Comparison of ENCODE assay signal across 9 mouse cellular contexts in genomic region chr11:107864024-107864423, GRCm38 (mm10). TPM values are rescaled to one million over a fixed set of nuclear protein-coding genes. Genes with fewer than 3 reads are reported as not detected.
DNase-seq lines count a peak whose midpoint lies in the region; ATAC-seq and TF ChIP-seq lines count a peak whose summit lies in the region.
"Had no signal": no experiment of that assay in that cellular context is flagged by ENCODE, and none has a peak within 500 bp of the region (broad histone marks: within the 10 kb centered on the region; RNA-seq: fewer than 3 reads in every experiment).

No protein-coding gene starts in this region.

- no peaks in the 10 kb centered on the region for H3K36me3 ChIP-seq in G1E (replicated peaks)
- no peaks in the 10 kb centered on the region for H3K36me3 ChIP-seq in liver, postnatal 0 days (replicated peaks; ENCODE audit: insufficient read depth, low read length)
- H3K36me3 ChIP-seq: heart, embryonic 15.5 days had no signal

- H3K27me3 ChIP-seq in G1E (ENCODE audit: insufficient read depth, low read length): no peaks in the 10 kb centered on the region
- no peaks in the 10 kb centered on the region for H3K27me3 ChIP-seq in cerebellum, adult 2 months (ENCODE audit: control insufficient read depth, insufficient read depth, low read length)
- H3K27me3 ChIP-seq in liver, postnatal 0 days (ENCODE audit: insufficient read depth, low read length): no peaks in the 10 kb centered on the region

- H3K4me2 ChIP-seq in liver, postnatal 0 days (ENCODE audit: low read depth, low read length): no peak overlapping the region
- H3K4me2 ChIP-seq: heart, embryonic 15.5 days had no signal

- H3K9ac ChIP-seq in liver, postnatal 0 days (replicated peaks): no peak overlapping the region
- H3K9ac ChIP-seq: heart, embryonic 15.5 days had no signal

- TF ChIP-seq POLR2A in cerebellum, adult 2 months (IDR thresholded peaks at IDR 0.05; ENCODE audit: borderline replicate concordance, insufficient read depth, low read length): no peak

- DNase-seq in 416B (ENCODE audit: low read depth): peak; percentile 66
- peak; percentile 13 for DNase-seq in G1E (ENCODE audit: low spot score)
- peak; percentile 59 to 65 for DNase-seq in cerebellum, adult 2 months
- peak; percentile 86 for DNase-seq in kidney, postnatal 10 days
- peak; percentile 59 for DNase-seq in liver, postnatal 0 days
- peak; percentile 78 for DNase-seq in retina, postnatal 1 day
- DNase-seq in urinary bladder, postnatal 4 days (ENCODE audit: low spot score in 2 of 2): peak; percentile 32 to 71

- no peak for TF ChIP-seq EP300 in liver, postnatal 0 days (IDR thresholded peaks at IDR 0.05; ENCODE audit: low read depth)

- no peaks in the 10 kb centered on the region for H3K4me1 ChIP-seq in G1E (ENCODE audit: insufficient read depth, low read depth, low read length)
- no peaks in the 10 kb centered on the region for H3K4me1 ChIP-seq in cerebellum, adult 2 months (ENCODE audit: control insufficient read depth, insufficient read depth, low read length)
- no peaks in the 10 kb centered on the region for H3K4me1 ChIP-seq in liver, postnatal 0 days (ENCODE audit: insufficient read depth)
- H3K4me1 ChIP-seq: heart, embryonic 15.5 days had no signal

- H3K9me3 ChIP-seq in G1E (replicated peaks): no peaks in the 10 kb centered on the region
- H3K9me3 ChIP-seq in liver, postnatal 0 days (ENCODE audit: low read length): no peaks in the 10 kb centered on the region
- H3K9me3 ChIP-seq: heart, embryonic 15.5 days had no signal

- no peak for TF ChIP-seq CTCF in G1E (IDR thresholded peaks at IDR 0.05; ENCODE audit: low read depth, low read length)
- TF ChIP-seq CTCF in cerebellum, adult 2 months (IDR thresholded peaks at IDR 0.05; ENCODE audit: borderline replicate concordance, insufficient read depth, low read depth, low read length): peak; percentile 69
- peak; percentile 79 for TF ChIP-seq CTCF in liver, postnatal 0 days (IDR thresholded peaks at IDR 0.05; ENCODE audit: low read depth)

- no peak for ATAC-seq in G1E (ENCODE audit: extremely low read depth, insufficient number of reproducible peaks, low FRiP score, poor library complexity, severe bottlenecking)
- ATAC-seq in frontal cortex, adult (ENCODE audit: low TSS enrichment): peak; percentile 42
- ATAC-seq in liver, postnatal 0 days: no peak

- no peak overlapping the region for H3K4me3 ChIP-seq in G1E (ENCODE audit: low read depth, low read length)
- no peak overlapping the region for H3K4me3 ChIP-seq in cerebellum, adult 2 months (replicated peaks; ENCODE audit: insufficient read depth, low read depth, low read length)
- H3K4me3 ChIP-seq in liver, postnatal 0 days (ENCODE audit: low read depth, low read length): no peak overlapping the region
- H3K4me3 ChIP-seq: heart, embryonic 15.5 days had no signal

- H3K27ac ChIP-seq in cerebellum, adult 2 months (ENCODE audit: insufficient read depth, low read length): no peak overlapping the region
- H3K27ac ChIP-seq in liver, postnatal 0 days (ENCODE audit: low read depth): no peak overlapping the region
- H3K27ac ChIP-seq: heart, embryonic 15.5 days had no signal

- under 1% methylated on average over 4 of the region's 4 CpGs for WGBS in cerebellum, adult 2 months
- 7% methylated on average over 4 of the region's 4 CpGs for WGBS in liver, postnatal 0 days (ENCODE audit: insufficient replicate concordance)

RNA-seq across cellular contexts. Expression of gene Cacng5, which starts 50.8 kb away (rescaled TPM):
- total RNA-seq in G1E (2014; fragmentation: Nextera tagmentation): not detected in 2 replicates
- 0.06 TPM in 1 of 2 replicates, not detected in the other for total RNA-seq in G1E (2017)
- not detected in 2 replicates for polyA plus RNA-seq in G1E (2012)
- 25.7 and 30.1 TPM in 2 replicates for polyA plus RNA-seq in cerebellum, adult 2 months (2012; rRNA removed)
- not detected in 2 replicates for polyA plus RNA-seq in liver, postnatal 0 days (2015; fragmentation: Nextera tagmentation; extraction: Ambion mirVana)

Comparison
In these comparisons a context has a peak if more than half of its experiments do, and no peak if none do; other contexts are left out.
1. DNase-seq: peak in every context shown above with its lines; median percentile 86 in kidney, postnatal 10 days; 78 in retina, postnatal 1 day; 66 in 416B; 62 in cerebellum, adult 2 months; 59 in liver, postnatal 0 days; 52 in urinary bladder, postnatal 4 days; 13 in G1E.
2. RNA of gene Cacng5, which starts 50.8 kb away (polyA plus RNA-seq): 25.7 to 30.1 TPM in cerebellum, adult 2 months; not detected in G1E and not detected in liver, postnatal 0 days; every median in the first group is over 10 times any median in the second.